Mouse (Mus musculus): ENCODE measurements around the gene Ankrd66. TPM values are rescaled to one million over a fixed set of nuclear protein-coding genes. Genes with fewer than 3 reads are reported as not detected.
"Not testable (repeated sequence)": the region's sequence is repeated elsewhere in the genome, so short reads cannot be mapped to it uniquely, and the experiment has no call there.

The Ankrd66 gene
- polyA plus RNA-seq, 1 experiment, result 0.20 TPM

GRCm38 (mm10) chr17:43500513-43500912 lies 42.9 kb downstream of the Ankrd66 start:
- TF ChIP-seq USF1 (IDR thresholded peaks at IDR 0.05; ENCODE audit: low read depth) (no peak), FOSL1 (IDR thresholded peaks at IDR 0.05; ENCODE audit: insufficient read depth, low read length, poor library complexity, severe bottlenecking) (no peak), MAX (IDR thresholded peaks at IDR 0.05) (no peak), CEBPB (IDR thresholded peaks at IDR 0.05; ENCODE audit: low read depth) (no peak), MYOG (IDR thresholded peaks at IDR 0.05; ENCODE audit: control insufficient read depth, extremely low read depth, insufficient read length) (no peak), CTCF (IDR thresholded peaks at IDR 0.05; ENCODE audit: control insufficient read depth, insufficient read depth, insufficient read length) (no peak), MYOD1 (IDR thresholded peaks at IDR 0.05; ENCODE audit: control insufficient read depth, insufficient read length, low read depth) (no peak)
- H3K4me3 ChIP-seq (ENCODE audit: insufficient read depth, poor library complexity, severe bottlenecking), result no peak overlapping the region
- no peaks in the 10 kb centered on the region for H3K79me3 ChIP-seq (ENCODE audit: low read depth)
- H3K79me2 ChIP-seq (ENCODE audit: control insufficient read depth, insufficient read depth), result no peaks in the 10 kb centered on the region
- no peaks in the 10 kb centered on the region for H3K27me3 ChIP-seq (ENCODE audit: control insufficient read depth, insufficient read depth, insufficient read length)
- H3ac ChIP-seq (ENCODE audit: control insufficient read depth, insufficient read length, low read depth), result no peak overlapping the region
- no peaks in the 10 kb centered on the region for H3K36me3 ChIP-seq (ENCODE audit: control insufficient read depth, insufficient read depth)

- no peak overlapping the region for H3K4me3 ChIP-seq (ENCODE audit: insufficient read depth, poor library complexity, severe bottlenecking)
- no peak for TF ChIP-seq MYOD1 (IDR thresholded peaks at IDR 0.05; ENCODE audit: control insufficient read depth, insufficient read length, low read depth)
- TF ChIP-seq CEBPB (IDR thresholded peaks at IDR 0.05; ENCODE audit: low read depth), result no peak
- TF ChIP-seq FOSL1 (IDR thresholded peaks at IDR 0.05; ENCODE audit: insufficient read depth, low read length, poor library complexity, severe bottlenecking), result no peak
- TF ChIP-seq USF1 (IDR thresholded peaks at IDR 0.05; ENCODE audit: low read depth), result no peak
- TF ChIP-seq MYOG (IDR thresholded peaks at IDR 0.05; ENCODE audit: control insufficient read depth, extremely low read depth, insufficient read length), result no peak
- no peak for TF ChIP-seq MAX (IDR thresholded peaks at IDR 0.05)
- TF ChIP-seq CTCF (IDR thresholded peaks at IDR 0.05; ENCODE audit: control insufficient read depth, insufficient read depth, insufficient read length), result no peak
- H3ac ChIP-seq (ENCODE audit: control insufficient read depth, insufficient read length, low read depth), result no peak overlapping the region
- H3K79me2 ChIP-seq (ENCODE audit: control insufficient read depth, insufficient read depth), result no peaks in the 10 kb centered on the region
- no peaks in the 10 kb centered on the region for H3K27me3 ChIP-seq (ENCODE audit: control insufficient read depth, insufficient read depth, insufficient read length)
- H3K36me3 ChIP-seq (ENCODE audit: control insufficient read depth, insufficient read depth), result no peaks in the 10 kb centered on the region
- H3K79me3 ChIP-seq (ENCODE audit: low read depth), result no peaks in the 10 kb centered on the region
Observed at GRCm38 (mm10) chr17:43497521-43497920, 45.9 kb downstream of the Ankrd66 start.

- no peaks in the 10 kb centered on the region for H3K27me3 ChIP-seq (ENCODE audit: control insufficient read depth, insufficient read depth, insufficient read length)
- no peak for TF ChIP-seq MYOD1 (IDR thresholded peaks at IDR 0.05; ENCODE audit: control insufficient read depth, insufficient read length, low read depth)
- TF ChIP-seq MYOG (IDR thresholded peaks at IDR 0.05; ENCODE audit: control insufficient read depth, extremely low read depth, insufficient read length), result no peak
- TF ChIP-seq MAX (IDR thresholded peaks at IDR 0.05), result no peak
- TF ChIP-seq FOSL1 (IDR thresholded peaks at IDR 0.05; ENCODE audit: insufficient read depth, low read length, poor library complexity, severe bottlenecking), result no peak
- TF ChIP-seq CTCF (IDR thresholded peaks at IDR 0.05; ENCODE audit: control insufficient read depth, insufficient read depth, insufficient read length), result no peak
- TF ChIP-seq CEBPB (IDR thresholded peaks at IDR 0.05; ENCODE audit: low read depth), result no peak
- no peak for TF ChIP-seq USF1 (IDR thresholded peaks at IDR 0.05; ENCODE audit: low read depth)
- H3K36me3 ChIP-seq (ENCODE audit: control insufficient read depth, insufficient read depth), result no peaks in the 10 kb centered on the region
- no peaks in the 10 kb centered on the region for H3K79me2 ChIP-seq (ENCODE audit: control insufficient read depth, insufficient read depth)
- H3ac ChIP-seq (ENCODE audit: control insufficient read depth, insufficient read length, low read depth), result no peak overlapping the region
- no peak overlapping the region for H3K4me3 ChIP-seq (ENCODE audit: insufficient read depth, poor library complexity, severe bottlenecking)
- no peaks in the 10 kb centered on the region for H3K79me3 ChIP-seq (ENCODE audit: low read depth)
Observed at GRCm38 (mm10) chr17:43495502-43495901, 47.9 kb downstream of the Ankrd66 start.

GRCm38 (mm10) chr17:43490371-43490770 lies 53.1 kb downstream of the Ankrd66 start:
- not testable (repeated sequence) for H3K36me3 ChIP-seq (ENCODE audit: control insufficient read depth, insufficient read depth); H3K79me3 ChIP-seq (ENCODE audit: low read depth); H3K79me2 ChIP-seq (ENCODE audit: control insufficient read depth, insufficient read depth); H3ac ChIP-seq (ENCODE audit: control insufficient read depth, insufficient read length, low read depth); H3K4me3 ChIP-seq (ENCODE audit: insufficient read depth, poor library complexity, severe bottlenecking); H3K27me3 ChIP-seq (ENCODE audit: control insufficient read depth, insufficient read depth, insufficient read length)

- H3ac ChIP-seq (ENCODE audit: control insufficient read depth, insufficient read length, low read depth), result no peak overlapping the region
- no peaks in the 10 kb centered on the region for H3K79me3 ChIP-seq (ENCODE audit: low read depth)
- no peak for TF ChIP-seq MYOD1 (IDR thresholded peaks at IDR 0.05; ENCODE audit: control insufficient read depth, insufficient read length, low read depth)
- TF ChIP-seq CEBPB (IDR thresholded peaks at IDR 0.05; ENCODE audit: low read depth), result no peak
- TF ChIP-seq FOSL1 (IDR thresholded peaks at IDR 0.05; ENCODE audit: insufficient read depth, low read length, poor library complexity, severe bottlenecking), result no peak
- TF ChIP-seq CTCF (IDR thresholded peaks at IDR 0.05; ENCODE audit: control insufficient read depth, insufficient read depth, insufficient read length), result no peak
- no peak for TF ChIP-seq MYOG (IDR thresholded peaks at IDR 0.05; ENCODE audit: control insufficient read depth, extremely low read depth, insufficient read length)
- no peak for TF ChIP-seq MAX (IDR thresholded peaks at IDR 0.05)
- TF ChIP-seq USF1 (IDR thresholded peaks at IDR 0.05; ENCODE audit: low read depth), result no peak
- H3K27me3 ChIP-seq (ENCODE audit: control insufficient read depth, insufficient read depth, insufficient read length), result no peaks in the 10 kb centered on the region
- H3K36me3 ChIP-seq (ENCODE audit: control insufficient read depth, insufficient read depth), result no peaks in the 10 kb centered on the region
- H3K4me3 ChIP-seq (ENCODE audit: insufficient read depth, poor library complexity, severe bottlenecking), result no peak overlapping the region
- H3K79me2 ChIP-seq (ENCODE audit: control insufficient read depth, insufficient read depth), result no peaks in the 10 kb centered on the region
Observed at GRCm38 (mm10) chr17:43488439-43489151, 54.8 kb downstream of the Ankrd66 start.

- H3K79me2 ChIP-seq (ENCODE audit: control insufficient read depth, insufficient read depth), result no peaks in the 10 kb centered on the region
- no peaks in the 10 kb centered on the region for H3K36me3 ChIP-seq (ENCODE audit: control insufficient read depth, insufficient read depth)
- TF ChIP-seq MYOD1 (IDR thresholded peaks at IDR 0.05; ENCODE audit: control insufficient read depth, insufficient read length, low read depth) (no peak), CTCF (IDR thresholded peaks at IDR 0.05; ENCODE audit: control insufficient read depth, insufficient read depth, insufficient read length) (no peak), USF1 (IDR thresholded peaks at IDR 0.05; ENCODE audit: low read depth) (no peak), MYOG (IDR thresholded peaks at IDR 0.05; ENCODE audit: control insufficient read depth, extremely low read depth, insufficient read length) (no peak), MAX (IDR thresholded peaks at IDR 0.05) (no peak), CEBPB (IDR thresholded peaks at IDR 0.05; ENCODE audit: low read depth) (no peak), FOSL1 (IDR thresholded peaks at IDR 0.05; ENCODE audit: insufficient read depth, low read length, poor library complexity, severe bottlenecking) (no peak)
- H3K27me3 ChIP-seq (ENCODE audit: control insufficient read depth, insufficient read depth, insufficient read length), result no peaks in the 10 kb centered on the region
- H3K79me3 ChIP-seq (ENCODE audit: low read depth), result no peaks in the 10 kb centered on the region
- no peak overlapping the region for H3K4me3 ChIP-seq (ENCODE audit: insufficient read depth, poor library complexity, severe bottlenecking)
- no peak overlapping the region for H3ac ChIP-seq (ENCODE audit: control insufficient read depth, insufficient read length, low read depth)
Observed at GRCm38 (mm10) chr17:43485982-43486381, 57.5 kb downstream of the Ankrd66 start.

Measured in C2C12 (cell line).